Mouse (Mus musculus): Measurements from ENCODE around the gene Atxn1. TPM values are rescaled to one million over a fixed set of nuclear protein-coding genes. Genes with fewer than 3 reads are reported as not detected.

Gene Atxn1
- total and polyA plus RNA-seq, 3 experiments = 0.39 to 1.1 TPM; not detected in 1

- DNase-seq (ENCODE audit: low read depth, low spot score) = no peak
- Histone ChIP-seq H3K9me3 (replicated peaks; ENCODE audit: insufficient read depth, low read length) (no peaks in the 10 kb centered on the region), H3K4me1 (ENCODE audit: control insufficient read depth in 1 of 2, insufficient read depth in 2 of 2, low read length in 2 of 2) (peaks cover 7 to 20% of the 10 kb centered on the region in 2 experiments), H3K27me3 (ENCODE audit: control insufficient read depth in 1 of 2, insufficient read depth in 2 of 2, low read length in 2 of 2) (no peaks in the 10 kb centered on the region), H3K27ac (ENCODE audit: control insufficient read depth, low read depth, low read length) (no peak within 1 kb of the TSS), H3K4me3 (ENCODE audit: control insufficient read depth in 1 of 2, insufficient read depth in 1 of 2, low read depth in 2 of 2, low read length in 2 of 2) (no peak within 1 kb of the TSS), H3K9ac (ENCODE audit: control insufficient read depth, low read depth, low read length, poor library complexity, severe bottlenecking) (no peak within 1 kb of the TSS), H3K79me2 (ENCODE audit: control insufficient read depth, insufficient read depth, low read length, poor library complexity) (no peaks in the 10 kb centered on the region), H3K36me3 (ENCODE audit: control insufficient read depth in 1 of 2, insufficient read depth in 2 of 2, low read length in 2 of 2) (peaks cover 0 to 19% of the 10 kb centered on the region in 2 experiments; a peak in 2 of 4 replicates)
- TF ChIP-seq NRF1 (IDR thresholded peaks at IDR 0.05; ENCODE audit: insufficient read depth, low read depth, low read length, poor library complexity, severe bottlenecking) = no peak
- no peak for TF ChIP-seq USF1 (IDR thresholded peaks at IDR 0.05; ENCODE audit: low read depth, low read length)
- TF ChIP-seq MXI1 (IDR thresholded peaks at IDR 0.05; ENCODE audit: low read depth, low read length) = no peak
- no peak for TF ChIP-seq UBTF (IDR thresholded peaks at IDR 0.05; ENCODE audit: borderline replicate concordance, insufficient read depth, low read depth, low read length)
- TF ChIP-seq MYC (IDR thresholded peaks at IDR 0.05; ENCODE audit: low read depth, low read length) = no peak
Observed at GRCm38 (mm10) chr13:45507274-45508229, 457.3 kb downstream of the Atxn1 start, which contains the start of gene Gmpr. Gene Gmpr, plus strand, starts transcription at chr13:45507444.

DNA sequence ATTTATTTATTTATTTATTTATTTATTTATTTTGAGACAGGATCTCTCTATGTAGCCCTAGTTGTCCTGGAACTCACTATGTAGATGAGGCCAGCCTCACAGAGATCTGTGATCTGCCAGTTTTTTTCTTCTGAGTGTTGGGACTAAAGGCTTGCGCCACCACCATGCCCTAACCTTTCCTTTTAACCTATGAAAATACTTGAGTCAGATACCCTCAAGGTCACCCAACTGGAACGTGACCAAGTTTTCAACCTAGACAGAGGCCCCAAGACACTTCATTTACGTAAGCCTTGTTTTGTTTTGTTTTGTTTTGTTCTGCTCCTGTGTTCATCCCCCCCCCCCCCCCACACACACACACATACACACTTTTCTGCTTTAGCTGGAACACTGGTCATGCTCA lies 459.3 kb downstream of the Atxn1 start:
- Histone ChIP-seq H3K4me3 (ENCODE audit: control insufficient read depth in 1 of 2, insufficient read depth in 1 of 2, low read depth in 2 of 2, low read length in 2 of 2) (no peak overlapping the region), H3K9me3 (replicated peaks; ENCODE audit: insufficient read depth, low read length) (no peaks in the 10 kb centered on the region), H3K9ac (ENCODE audit: control insufficient read depth, low read depth, low read length, poor library complexity, severe bottlenecking) (no peak overlapping the region), H3K79me2 (ENCODE audit: control insufficient read depth, insufficient read depth, low read length, poor library complexity) (no peaks in the 10 kb centered on the region), H3K36me3 (ENCODE audit: control insufficient read depth in 1 of 2, insufficient read depth in 2 of 2, low read length in 2 of 2) (peaks cover 0 to 4% of the 10 kb centered on the region in 2 experiments; a peak in 1 of 4 replicates), H3K4me1 (ENCODE audit: control insufficient read depth in 1 of 2, insufficient read depth in 2 of 2, low read length in 2 of 2) (peaks cover 0 to 2% of the 10 kb centered on the region in 2 experiments; a peak in 1 of 4 replicates), H3K27me3 (ENCODE audit: control insufficient read depth in 1 of 2, insufficient read depth in 2 of 2, low read length in 2 of 2) (no peaks in the 10 kb centered on the region), H3K27ac (ENCODE audit: control insufficient read depth, low read depth, low read length) (no peak overlapping the region)
- TF ChIP-seq BHLHE40 (IDR thresholded peaks at IDR 0.05; ENCODE audit: borderline replicate concordance, low read depth, low read length) (no peak), TAL1 (IDR thresholded peaks at IDR 0.05; ENCODE audit: low read length) (no peak), UBTF (IDR thresholded peaks at IDR 0.05; ENCODE audit: borderline replicate concordance, insufficient read depth, low read depth, low read length) (no peak), GATA1 (IDR thresholded peaks at IDR 0.05; ENCODE audit: low read depth, low read length) (no peak), USF1 (IDR thresholded peaks at IDR 0.05; ENCODE audit: low read depth, low read length) (no peak), MAX (IDR thresholded peaks at IDR 0.05; ENCODE audit: low read length) (no peak), MAFK (IDR thresholded peaks at IDR 0.05; ENCODE audit: borderline replicate concordance, low read depth, low read length) (no peak), MEF2A (IDR thresholded peaks at IDR 0.05; ENCODE audit: extremely low read depth, insufficient replicate concordance, low read depth, low read length, poor library complexity, severe bottlenecking) (no peak), ETS1 (IDR thresholded peaks at IDR 0.05; ENCODE audit: low read depth, low read length) (no peak), MYB (IDR thresholded peaks at IDR 0.05; ENCODE audit: low read depth, low read length) (no peak), SMC3 (IDR thresholded peaks at IDR 0.05; ENCODE audit: low read depth, low read length) (no peak), E2F4 (IDR thresholded peaks at IDR 0.05; ENCODE audit: borderline replicate concordance, low read depth, low read length) (no peak), ZKSCAN1 (IDR thresholded peaks at IDR 0.05; ENCODE audit: low read depth, low read length) (no peak)
- no peak for DNase-seq (ENCODE audit: low read depth, low spot score)
